Mouse (Mus musculus) inflammation-experienced regulatory T-cells, adult 16 weeks (primary cell): ENCODE results near the gene Pes1. TPM values are rescaled to one million over a fixed set of nuclear protein-coding genes. Genes with fewer than 3 reads are reported as not detected.

ENCODE experiments used
- polyA plus RNA-seq: library from polyadenylated mRNA; unstranded; fragments of 100-300 nt; shearing (Covaris generic); gene quantifications from one replicate; pipeline ENCODE4 v1.2.1, GENCODE M21; 2017

The Pes1 gene
- 97.6 TPM for polyA plus RNA-seq

DNA sequence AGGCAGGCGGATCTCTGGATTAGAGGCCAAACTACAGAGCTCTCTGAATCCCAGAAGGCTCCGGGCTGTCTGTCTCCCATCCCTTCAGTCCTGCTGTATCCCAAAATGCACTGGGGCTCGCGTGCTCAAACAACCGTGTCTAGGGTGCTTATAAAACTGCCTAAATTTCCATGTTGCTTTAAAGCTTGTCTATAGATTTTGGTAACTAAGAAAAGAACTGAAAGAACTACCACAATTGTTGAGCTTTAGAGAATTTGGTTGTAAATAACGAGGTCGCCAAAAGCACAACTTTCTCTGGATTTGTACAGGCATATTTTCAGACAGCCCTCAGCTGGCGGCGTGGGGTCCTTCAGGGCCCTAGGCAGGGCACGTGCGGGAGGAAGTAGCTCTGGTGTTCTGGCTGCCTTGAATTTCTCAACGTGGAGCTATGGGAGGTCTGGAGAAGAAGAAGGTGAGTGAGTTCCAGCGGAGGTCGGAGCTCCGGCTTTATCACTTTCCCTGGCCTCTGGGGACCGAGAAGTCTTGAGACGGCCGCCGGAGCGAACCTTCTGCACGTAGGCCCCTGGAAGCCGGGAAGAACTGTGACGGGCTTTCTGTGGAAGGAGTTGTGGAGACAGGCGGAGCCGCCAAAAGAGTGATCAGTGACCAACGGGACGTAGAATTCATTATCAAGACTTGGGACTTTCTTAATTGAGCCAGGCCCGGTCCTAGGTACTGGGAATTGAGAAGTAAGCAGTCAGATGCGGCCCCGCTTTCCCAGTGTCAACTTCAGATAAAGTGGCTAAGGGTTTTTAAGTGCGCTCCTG, at the start of gene Pes1:
Gene Pes1, plus strand, starts transcription at position 366 of the 806 bp plus-strand sequence.

DNA sequence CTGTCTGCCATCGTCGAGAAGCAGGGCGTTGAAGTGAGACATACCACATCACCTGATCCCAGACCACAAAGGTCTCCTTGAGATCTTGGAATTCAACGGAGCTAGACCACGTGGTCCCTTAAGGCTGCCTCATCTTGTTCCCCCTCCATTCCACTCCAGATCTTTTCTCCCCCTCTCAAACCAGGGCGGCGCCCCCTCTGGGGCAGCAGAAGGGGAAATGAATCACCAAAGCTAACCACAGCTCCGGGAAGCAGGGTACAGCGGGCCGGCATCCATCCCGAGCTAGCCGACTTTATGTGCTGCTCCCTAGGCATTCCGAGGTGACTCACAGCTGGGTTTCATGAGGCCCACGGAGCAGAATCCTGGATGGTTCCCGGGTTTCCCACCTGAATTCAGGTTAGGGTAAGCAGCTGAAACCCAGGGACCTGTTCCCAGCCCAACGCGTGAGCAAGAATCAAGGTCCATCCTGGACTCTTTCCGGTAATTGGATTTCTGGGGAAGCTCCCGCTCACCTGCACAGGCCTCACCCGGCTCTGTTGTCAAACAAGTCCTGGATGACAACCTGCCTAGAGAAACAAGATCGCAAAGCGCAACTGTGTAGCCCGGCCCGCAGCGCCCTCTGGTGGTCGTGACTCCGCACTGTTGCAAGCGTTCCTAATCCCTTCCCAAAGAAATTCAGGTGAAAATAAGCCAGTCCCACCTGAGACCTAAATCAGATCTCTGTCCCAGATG, 49.5 kb upstream of the Pes1 start, which contains the start of gene Slc35e4:
Gene Slc35e4, minus strand, starts transcription at position 556 of the 732 bp plus-strand sequence.

DNA sequence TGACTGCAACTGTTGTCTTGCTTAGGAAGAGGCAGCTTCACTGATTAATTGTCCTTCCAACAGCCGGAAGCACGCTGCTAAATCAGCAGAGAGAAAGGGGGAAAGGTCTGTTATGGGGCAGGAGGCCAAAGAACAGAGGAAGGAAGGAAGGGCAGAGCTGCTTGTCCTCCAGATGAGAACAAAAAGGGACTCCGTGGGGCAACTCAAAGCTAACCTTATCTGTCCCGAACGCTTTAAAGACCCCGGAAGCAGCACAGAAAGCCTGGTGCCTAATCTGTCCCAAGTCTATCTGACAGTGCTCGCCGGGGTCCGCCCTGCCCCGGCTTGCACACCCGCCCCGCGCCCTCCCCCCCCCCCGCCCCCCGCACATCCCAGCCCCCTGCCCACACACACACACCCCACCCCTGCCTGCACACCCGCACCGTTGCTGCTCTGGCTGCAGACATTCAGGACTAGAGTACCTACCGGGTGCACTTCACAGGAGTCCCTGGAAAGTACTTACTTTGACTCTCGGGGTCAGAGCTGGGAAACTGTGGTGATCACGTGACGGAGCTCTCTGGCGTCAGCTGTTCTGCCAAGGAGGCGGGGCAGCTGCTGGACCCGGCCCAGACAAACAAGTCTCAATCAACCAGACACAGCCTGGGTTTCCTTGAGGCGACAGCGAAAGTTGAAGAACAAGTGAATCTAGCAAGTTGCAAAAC, 32.1 kb upstream of the Pes1 start, which contains the start of gene Tcn2:
Gene Tcn2, minus strand, starts transcription at position 649 of the 701 bp plus-strand sequence.

DNA sequence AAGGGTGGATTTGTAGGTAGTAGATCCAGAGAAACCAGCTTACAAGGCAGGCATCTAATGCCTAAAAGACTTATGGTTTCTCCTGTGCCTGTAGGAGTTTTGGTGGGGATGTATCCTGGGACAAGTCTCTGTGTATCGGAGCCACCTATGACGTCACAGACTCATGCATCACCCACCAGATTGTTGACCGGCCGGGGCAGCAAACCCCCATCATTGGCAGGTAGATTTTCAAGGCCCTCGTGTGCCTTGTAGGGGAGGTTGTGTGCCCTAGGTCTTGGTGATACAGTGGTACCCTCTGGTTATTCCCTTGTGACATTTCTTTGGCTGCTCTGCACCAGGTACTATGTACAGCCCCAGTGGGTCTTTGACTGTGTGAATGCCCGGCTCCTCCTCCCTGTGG, 12.9 kb downstream of the Pes1 start, which contains the start of gene 4930556J24Rik:
Gene 4930556J24Rik, minus strand, starts transcription at position 101 of the 400 bp plus-strand sequence.

DNA sequence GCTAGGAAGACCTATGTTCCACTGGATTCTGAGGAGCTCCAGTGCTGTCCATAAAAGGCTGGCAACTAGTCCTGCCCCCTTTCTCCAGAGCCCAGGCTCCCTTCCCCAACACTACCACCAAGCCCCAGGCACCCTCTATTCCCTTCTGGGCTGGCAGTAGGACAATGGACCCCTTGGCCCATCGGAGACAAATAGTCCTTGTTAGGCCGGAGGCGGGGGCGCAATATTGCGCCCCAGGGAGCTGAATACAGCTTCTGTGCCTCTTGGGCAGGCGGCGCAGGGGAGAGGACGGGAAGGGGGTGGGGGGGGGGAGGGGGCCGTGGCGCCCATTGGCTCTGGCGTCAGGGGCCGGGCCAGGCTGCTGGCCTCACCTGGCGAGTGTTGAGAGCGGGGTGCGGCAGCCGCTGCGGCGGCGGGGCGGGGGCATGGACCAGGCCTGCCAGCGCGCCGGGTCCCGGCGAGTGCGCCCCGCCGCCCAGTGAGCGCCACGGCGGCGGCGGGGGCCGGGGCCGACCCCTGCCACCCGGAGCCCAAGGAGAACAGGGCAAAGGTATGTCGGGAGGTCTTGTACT, 19.6 kb downstream of the Pes1 start, which contains the start of gene Gal3st1:
Gene Gal3st1, plus strand, starts transcription at position 346 of the 572 bp plus-strand sequence.

Other genes with a start within 250 kb of the Pes1 start
- gene Osbp2, start 100.1 kb upstream of the Pes1 start, polyA plus RNA-seq: not detected
- gene 4921536K21Rik, start 68.9 kb upstream of the Pes1 start, polyA plus RNA-seq: not detected
- 0.22 TPM for gene Dusp18, start 68.7 kb upstream of the Pes1 start, polyA plus RNA-seq
- 5.6 TPM for gene Slc35e4, start 49.3 kb upstream of the Pes1 start, polyA plus RNA-seq
- gene Tcn2, start 31.8 kb upstream of the Pes1 start, polyA plus RNA-seq: 50.7 TPM
- gene 4930556J24Rik, start 12.8 kb downstream of the Pes1 start, polyA plus RNA-seq: 0.27 TPM
- gene Gal3st1, start 19.7 kb downstream of the Pes1 start, polyA plus RNA-seq: not detected
- gene Sec14l4, start 67.5 kb downstream of the Pes1 start, polyA plus RNA-seq: not detected
- gene Sec14l3, start 100.9 kb downstream of the Pes1 start, polyA plus RNA-seq: not detected
- 3.5 TPM for gene Mtfp1, start 131.5 kb downstream of the Pes1 start, polyA plus RNA-seq
- 1.2 TPM for gene Sec14l2, start 159.4 kb downstream of the Pes1 start, polyA plus RNA-seq
- gene Rnf215, start 171.2 kb downstream of the Pes1 start, polyA plus RNA-seq: 29.2 TPM
- 8.8 TPM for gene Ccdc157, start 196.3 kb downstream of the Pes1 start, polyA plus RNA-seq
- gene Sf3a1, start 196.4 kb downstream of the Pes1 start, polyA plus RNA-seq: 96.2 TPM
- gene Tbc1d10a, start 222.8 kb downstream of the Pes1 start, polyA plus RNA-seq: 58.0 TPM